Mouse (Mus musculus): ENCODE data around the gene Tspoap1.

DNA sequence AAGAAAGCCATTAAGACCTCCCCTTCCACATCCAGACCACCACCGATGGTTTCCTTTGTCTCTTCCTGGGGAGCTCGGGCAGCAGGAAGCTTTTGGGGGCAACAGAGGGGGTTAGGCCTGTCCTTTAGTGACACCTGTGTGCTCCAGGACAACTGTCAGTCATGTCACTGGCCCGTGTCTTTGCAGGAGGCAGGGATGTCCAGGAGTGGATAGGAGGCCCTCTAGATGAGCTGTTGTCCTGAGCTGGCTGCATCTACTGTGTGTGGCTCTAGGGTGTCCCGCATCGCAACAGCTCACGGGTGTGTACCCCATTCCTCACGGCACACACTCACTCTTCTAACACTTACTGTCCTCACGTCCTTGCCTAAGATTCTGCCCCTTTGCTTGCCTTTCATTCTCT is 7.1 kb upstream of the Tspoap1 start:
- no peak for TF ChIP-seq FLI1 (IDR thresholded peaks at IDR 0.05; ENCODE audit: low read length)
- TF ChIP-seq GATA1 (IDR thresholded peaks at IDR 0.05; ENCODE audit: borderline replicate concordance, low read length), result no peak
